Mouse (Mus musculus): ENCODE results near the gene Sirt3.

- TF ChIP-seq CTCF (IDR thresholded peaks at IDR 0.05; ENCODE audit: low read depth, low read length) (no peak), POLR2A (IDR thresholded peaks at IDR 0.05; ENCODE audit: insufficient read depth, low read length) (peak; percentile 39)
Observed at GRCm38 (mm10) chr7:140855860-140856784, 26.0 kb downstream of the Sirt3 start, which contains the start of gene Gm45785.
